Mouse (Mus musculus) telencephalon, adult 2 months (tissue): Measurements from ENCODE around the gene Fndc3c1.
"Not testable (repeated sequence)": the region's sequence is repeated elsewhere in the genome, so short reads cannot be mapped to it uniquely, and the experiment has no call there.

Experiments
- DNase-seq: peaks from one replicate; pipeline ENCODE4 v3.0.0-alpha.2; 2011; ENCODE audit warnings: low read depth, low spot score

Fndc3c1 gene

GRCm38 (mm10) chrX:106485101-106485651 is at the start of gene Fndc3c1:
Gene Fndc3c1, minus strand, starts transcription at chrX:106485401.
- no peak for DNase-seq

GRCm38 (mm10) chrX:106486451-106486850 is 1.2 kb upstream of the Fndc3c1 start:
- DNase-seq: no peak

DNA sequence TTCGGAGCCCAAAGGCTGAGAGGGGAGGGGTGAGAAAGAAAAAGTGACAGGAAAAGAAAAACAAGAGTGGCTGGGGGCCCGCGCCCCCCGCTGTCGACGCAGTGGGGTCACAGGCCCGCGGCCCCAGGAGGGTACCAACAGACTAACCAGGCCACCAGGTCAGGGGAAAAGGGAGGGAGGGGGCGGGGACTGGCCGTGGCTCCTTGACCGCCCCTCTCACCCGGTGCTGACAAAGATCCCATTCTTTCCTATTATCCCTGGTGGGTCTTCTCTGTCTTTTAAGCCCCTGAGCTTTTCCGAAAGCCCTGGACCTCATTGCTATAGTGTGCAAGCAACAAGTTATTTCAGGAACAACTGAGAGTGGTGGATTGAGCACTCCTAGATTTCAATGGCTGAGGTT is 470 bp upstream of the Fndc3c1 start:
- DNase-seq: no peak

DNA sequence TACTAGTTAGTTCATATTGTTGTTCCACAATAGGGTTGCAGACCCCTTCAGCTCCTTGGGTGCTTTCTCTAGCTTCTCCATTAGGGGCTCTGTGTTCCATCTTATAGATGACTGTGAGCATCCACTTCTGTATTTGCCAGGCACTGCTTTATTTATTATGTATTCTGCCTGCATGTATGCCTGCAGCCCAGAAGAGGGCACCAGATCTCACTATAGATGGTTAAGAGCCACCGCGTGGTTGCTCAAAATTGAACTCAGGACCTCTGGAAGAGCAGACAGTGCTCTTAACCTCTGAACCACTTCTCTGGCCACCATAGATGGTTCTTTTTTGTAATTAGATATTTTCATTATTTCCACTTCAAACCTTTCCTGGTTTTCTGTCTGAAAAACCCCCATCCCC is 5.3 kb downstream of the Fndc3c1 start:
- not testable (repeated sequence) for DNase-seq

- DNase-seq: peak; percentile 5
Observed at GRCm38 (mm10) chrX:106385304-106385703, 99.9 kb downstream of the Fndc3c1 start.

DNA sequence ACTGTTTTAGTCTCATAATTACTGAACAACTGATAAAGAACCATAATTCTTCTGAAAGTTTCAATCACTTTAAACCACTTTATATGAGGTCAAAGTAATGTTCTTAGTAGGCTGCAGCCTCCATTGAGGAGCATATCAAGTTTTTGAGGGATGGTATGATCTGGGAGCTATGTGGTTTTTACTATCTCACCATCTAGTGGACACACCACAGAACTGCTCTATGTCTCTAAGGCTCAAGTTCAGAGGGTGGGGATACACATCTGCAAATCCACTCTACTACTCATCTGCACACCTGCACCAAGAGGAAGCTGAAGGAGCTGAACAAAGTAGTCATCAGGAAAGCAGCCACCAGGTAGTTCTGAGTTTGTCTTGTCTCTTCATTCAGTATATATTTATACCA is 104.6 kb downstream of the Fndc3c1 start:
- DNase-seq: no peak
